Mouse (Mus musculus) thymus, postnatal 10 days (tissue): Measurements from ENCODE around the gene Nptxr.

ENCODE experiments used
- DNase-seq, 2 experiments: peaks; one replicate each; pipeline ENCODE4 v3.0.0; 2021; ENCODE audit warnings: low spot score in 2 of 2

Gene Nptxr

DNA sequence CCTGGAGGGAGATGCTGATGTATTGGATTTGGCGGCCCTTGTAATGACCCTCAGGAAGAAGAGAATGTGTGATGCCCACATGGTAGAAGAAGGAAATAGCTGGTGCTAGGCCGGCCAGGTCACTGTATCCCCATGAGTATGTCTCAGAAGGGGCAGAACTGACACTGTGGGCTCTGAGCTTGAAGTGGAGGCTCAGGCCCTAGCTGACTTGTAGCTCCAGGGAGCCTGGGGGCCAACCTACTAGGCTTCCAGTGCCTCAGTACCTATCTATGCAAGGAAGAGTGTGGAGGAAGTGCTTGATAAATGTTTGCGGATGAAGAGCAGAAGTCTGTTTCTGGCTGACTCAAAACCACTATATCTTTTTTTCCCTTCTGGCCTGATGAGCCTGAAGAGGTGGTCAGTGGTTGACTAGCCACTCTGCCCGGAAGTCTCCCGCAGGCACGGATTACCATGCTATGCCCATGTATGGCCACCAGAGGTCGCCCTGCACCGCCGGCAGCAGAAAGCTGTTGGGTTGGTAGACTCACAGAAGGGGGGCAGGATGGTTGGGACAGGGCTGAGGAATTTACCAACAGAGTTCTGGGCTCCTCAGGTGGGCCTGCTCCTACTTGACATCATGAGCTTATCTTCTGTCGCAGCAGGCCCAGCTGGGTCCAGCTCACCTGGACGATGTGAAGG lies 51.7 kb downstream of the Nptxr start:
- peak; percentile 55 to 71 for DNase-seq

DNA sequence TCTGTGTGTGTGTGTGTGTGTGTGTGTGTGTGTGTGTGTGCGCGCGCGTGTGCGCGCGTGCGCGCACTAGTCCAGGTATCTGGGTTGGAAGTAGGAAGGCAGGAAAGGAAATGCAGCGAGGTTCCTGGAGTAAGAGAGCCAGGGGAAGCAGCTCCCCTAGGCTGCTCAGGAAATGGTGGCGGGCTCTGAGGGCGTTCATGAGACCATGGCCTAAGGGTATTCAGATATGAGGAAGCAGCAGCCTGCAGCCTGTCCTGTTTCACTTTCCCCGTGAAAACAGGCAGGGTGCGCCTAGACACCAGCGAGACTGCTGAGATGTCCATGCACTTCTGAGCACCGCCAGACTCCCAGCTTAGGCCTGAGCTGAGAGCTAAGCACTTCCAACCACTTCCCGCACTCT lies 52.8 kb downstream of the Nptxr start:
- DNase-seq = no peak

DNA sequence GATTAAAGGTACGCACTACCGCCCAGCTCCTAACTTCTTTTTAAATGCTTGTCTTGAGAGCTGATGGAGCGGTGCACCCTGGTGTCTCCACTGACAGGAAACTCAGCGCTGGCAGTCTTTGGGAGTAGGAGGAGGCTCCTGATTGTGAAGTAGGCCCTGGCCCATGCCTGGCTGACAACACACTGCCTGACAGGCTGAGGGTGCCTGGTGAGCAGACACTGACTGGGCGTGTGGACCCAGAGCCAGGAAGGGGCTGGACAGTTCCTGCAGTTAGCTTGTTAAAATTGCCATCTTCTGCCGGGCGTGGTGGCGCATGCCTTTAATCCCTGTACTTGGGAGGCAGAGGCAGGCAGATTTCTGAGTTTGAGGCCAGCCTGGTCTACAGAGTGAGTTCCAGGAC lies 54.3 kb downstream of the Nptxr start:
- no peak for DNase-seq

DNA sequence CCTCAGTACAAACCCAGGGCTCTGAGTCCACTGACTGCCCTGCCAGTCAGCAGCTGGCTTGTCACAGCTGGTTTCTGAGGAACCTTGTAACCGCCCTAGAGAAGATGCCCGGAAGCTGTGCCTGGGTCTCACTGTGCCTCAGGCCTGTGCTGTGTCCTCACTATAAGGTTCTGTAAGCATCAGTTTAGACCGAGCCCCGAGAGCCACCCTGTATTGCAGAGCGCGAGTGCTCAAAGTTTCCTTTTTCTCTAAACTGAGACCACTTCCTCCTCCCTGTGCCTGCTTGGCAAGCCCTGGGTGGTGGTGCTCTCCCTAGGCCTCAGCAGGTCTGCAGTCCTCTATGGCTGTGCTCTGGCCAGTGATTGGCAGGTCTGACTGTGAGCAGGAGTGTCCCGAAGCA lies 55.4 kb downstream of the Nptxr start:
- DNase-seq = no peak

DNA sequence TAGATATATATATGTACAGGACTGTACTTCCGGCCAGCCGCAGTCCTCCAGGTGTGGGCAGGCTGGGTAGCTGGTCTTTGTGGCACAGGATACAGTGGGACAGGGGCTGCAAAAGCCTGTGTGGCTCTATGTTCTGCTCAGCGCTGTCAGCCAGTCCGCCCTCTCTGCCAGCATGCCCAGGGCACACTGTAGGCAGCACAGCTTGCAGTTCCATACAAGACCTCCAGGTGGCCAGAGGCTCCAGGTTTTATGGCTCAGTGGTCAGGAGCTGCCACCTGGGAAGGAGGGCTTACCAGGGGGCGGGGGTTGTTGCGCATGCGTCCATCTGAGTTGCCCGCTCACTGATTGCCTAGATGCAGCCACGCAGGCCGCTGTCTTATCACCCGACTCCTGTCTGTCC lies 56.6 kb downstream of the Nptxr start:
- DNase-seq = peak; percentile 22 to 50

DNA sequence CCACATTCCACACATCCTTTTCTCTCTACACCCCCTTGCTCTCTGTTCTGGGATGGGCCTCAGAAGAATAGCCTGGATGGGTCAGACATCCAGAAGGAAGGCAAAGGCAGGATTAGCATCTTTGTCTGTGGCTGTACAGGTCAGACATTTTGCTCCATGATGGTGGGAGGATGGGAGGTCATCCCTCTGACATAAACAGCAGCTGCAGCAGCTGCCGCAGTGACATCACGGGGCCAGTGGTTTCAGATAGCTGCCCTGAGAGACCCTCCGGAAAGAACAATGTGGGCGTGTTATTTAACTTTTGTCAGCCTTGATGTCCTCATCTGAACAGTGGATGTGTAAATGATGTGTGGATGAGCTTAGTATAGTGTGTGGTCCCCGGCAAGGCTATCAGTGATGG lies 58.7 kb downstream of the Nptxr start:
- no peak for DNase-seq

DNA sequence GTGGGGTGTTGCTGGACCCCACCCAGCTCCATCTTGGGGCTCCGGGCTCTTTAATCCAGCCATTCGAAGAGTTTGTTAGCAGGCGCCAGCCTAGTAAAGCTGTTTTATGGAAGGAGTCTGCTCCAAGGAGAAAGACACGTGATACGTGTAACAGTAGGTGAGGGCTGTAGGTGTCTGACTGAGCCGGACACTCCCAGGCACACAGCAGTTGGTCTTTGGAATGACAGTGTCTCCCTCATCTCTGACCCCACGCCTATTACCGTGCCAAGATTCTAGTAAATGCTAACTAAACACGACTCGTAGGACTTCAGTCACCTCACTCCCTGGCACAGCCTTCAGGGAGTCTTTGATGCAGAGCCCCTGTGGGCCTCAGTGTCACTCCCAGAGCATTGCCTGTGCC lies 59.3 kb downstream of the Nptxr start:
- DNase-seq = no peak

DNA sequence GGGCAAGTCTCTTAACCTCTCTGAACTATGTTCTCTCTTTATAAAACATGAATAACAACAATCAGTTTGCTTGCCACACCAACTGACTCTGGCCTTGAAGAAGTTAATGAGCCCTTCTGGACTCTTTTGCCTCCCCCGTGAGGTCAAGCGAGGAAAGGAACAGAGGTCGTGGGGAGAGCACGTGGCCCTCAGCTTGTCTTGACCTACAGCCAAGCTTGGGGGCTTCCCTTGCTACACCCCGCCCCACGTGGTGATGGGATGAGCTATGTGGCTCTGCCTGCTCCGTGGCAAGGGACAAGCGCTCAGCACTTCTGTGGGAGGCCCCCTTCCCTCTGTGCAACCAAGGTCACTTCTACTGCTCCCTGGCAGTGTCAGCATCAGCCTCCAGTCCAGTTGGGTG lies 59.8 kb downstream of the Nptxr start:
- DNase-seq = no peak

DNA sequence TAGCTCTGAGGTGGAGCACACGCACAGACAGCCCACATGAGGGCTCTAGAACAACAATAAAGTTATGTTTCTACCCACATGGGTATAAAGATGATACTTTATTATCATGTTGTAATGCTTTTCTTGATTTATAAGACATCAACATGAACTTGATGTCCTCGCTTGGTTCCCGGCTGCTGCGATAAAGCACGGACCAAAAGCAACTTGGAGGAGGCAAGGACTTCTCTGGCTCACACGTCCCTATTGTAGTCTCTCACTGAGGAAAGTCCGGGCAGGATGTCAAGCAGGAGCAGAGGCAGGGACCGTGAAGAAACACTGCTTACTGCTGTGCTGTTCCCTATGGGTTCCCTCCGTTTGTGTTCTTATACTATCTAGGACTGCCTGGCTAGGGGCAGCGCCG lies 60.6 kb downstream of the Nptxr start:
- DNase-seq = no peak

DNA sequence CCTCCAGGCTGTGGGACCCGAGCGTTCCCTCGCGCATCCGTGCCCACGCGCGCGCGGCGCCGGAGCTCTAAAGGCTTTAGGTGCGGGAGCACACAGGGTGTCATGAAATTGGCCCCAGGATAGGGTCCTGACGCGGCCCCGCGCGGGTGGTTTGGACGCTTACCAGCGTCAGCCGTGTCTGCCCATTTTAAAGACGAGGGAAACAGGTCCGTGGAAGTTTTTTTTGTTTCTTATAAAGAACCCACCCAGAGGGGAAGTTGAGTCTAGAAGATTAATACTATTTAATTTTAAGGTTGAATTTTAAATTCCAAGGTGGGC lies 61.9 kb downstream of the Nptxr start:
- no peak for DNase-seq

DNA sequence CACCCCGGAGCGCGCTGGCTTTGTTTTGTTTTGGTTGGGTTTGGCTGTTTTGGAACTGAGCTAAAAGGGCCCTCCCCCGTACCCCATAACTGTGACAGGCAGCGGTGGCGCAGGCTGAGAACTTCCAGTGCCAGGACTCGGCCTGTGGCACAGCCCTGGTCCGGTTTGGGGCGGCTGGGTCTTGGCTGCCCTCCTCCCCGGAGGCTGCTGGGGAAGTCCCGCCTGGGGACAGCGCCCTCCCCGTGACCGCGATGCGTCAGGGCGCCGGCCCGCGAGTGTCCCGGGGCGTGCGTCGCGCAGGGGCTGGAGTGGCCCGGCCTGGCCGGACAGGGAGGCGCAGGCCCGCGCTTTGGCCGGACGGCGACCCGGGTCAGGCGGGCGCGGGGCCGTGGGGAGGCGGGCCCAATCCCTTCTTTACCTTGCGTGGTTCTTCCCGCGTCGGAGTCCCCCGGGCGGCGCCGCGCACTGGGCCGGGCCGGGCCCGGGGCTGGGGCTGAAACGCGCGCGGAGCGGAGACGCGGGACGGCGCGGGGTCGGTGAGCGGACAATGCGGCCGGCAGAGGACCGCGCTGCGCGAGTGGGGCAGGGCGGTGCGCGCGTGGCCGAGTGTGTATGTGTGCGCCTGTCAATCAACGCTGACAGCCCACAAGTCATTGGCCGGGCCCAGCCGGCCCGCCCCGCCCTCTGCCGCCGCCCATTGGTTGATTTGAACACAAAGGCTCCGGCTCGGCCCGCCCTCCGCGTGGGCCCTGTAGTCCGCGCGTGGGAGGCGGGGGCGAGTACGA lies 62.5 kb downstream of the Nptxr start, which contains the start of gene Sun2:
Gene Sun2, minus strand, starts transcription at position 616 of the 785 bp plus-strand sequence.
- DNase-seq = peak; percentile 90 to 93

DNA sequence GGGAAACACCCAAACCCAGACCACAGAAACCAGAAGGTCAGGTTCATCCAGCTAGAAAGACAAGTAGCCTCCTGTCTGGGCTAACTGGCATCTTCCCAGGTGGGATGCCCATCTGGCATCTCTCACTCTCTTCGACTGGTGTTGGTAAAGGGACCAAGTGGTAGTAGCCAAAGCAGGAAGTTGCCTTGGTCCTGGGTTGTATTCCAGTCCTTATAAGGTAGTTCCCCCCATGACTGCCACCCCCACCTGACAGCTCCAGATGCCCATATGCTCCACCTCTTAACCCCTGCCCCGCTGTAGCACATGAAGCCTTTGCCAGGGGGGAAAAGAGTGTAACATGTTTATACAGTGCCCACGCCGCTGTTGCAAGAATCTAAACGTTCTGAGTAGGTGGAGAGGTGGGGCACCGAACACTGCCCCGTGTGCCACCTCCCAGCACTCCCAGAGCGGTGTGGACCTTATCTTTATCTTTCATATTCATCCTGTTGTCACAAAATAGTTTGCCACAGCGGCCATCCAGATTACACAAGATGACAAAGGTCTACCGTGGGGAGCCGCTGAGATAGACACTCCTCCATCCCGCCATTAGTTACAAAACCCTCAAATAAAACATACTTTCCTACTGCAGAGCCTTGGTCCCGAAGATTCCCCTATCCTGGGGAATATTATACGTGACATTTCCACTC lies 63.2 kb downstream of the Nptxr start:
- DNase-seq = peak; percentile 48 to 53

DNA sequence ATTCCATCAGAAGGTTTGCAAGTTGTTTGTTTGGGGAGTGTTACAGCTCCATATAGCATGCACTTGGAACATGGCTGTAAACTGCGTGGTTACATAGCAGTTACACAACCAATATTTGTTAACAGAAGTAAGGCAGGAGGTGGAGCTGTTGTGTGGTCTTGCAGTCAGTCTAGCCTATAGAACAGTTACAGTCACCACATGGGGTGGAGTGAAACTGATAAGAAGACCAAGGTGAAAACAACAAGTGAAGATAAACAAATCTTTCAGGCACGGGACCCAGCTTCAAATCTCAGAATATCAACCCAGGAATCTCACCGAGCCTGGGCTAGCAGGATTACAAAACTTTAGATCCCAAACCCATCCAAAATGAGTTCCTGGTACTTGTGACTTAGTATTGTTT lies 63.8 kb downstream of the Nptxr start:
- DNase-seq = no peak
